Mouse (Mus musculus) midbrain, embryonic 15.5 days (tissue): ENCODE data around the gene Nepn. TPM values are rescaled to one million over a fixed set of nuclear protein-coding genes. Genes with fewer than 3 reads are reported as not detected.

ENCODE experiments used
- ATAC-seq: fragments of 200-750 bp; cut with Nextera tagmentation; replicated peaks from 2 replicates; pipeline ENCODE4 v1.8.0; 2017; ENCODE audit warnings: moderate TSS enrichment
- H3K27ac ChIP-seq: fragments of 300-500 bp; sonication (generic); 2 replicates; pipeline ENCODE4 v1.5.1; 2015; ENCODE audit warnings: mild to moderate bottlenecking, inconsistent platforms
- H3K27me3 ChIP-seq: fragments of 300-500 bp; sonication (generic); replicated peaks from 2 replicates; pipeline ENCODE4 v1.6.1; 2015; ENCODE audit warnings: inconsistent platforms
- H3K36me3 ChIP-seq: fragments of 300-500 bp; sonication (generic); replicated peaks from 2 replicates; pipeline ENCODE4 v1.6.1; 2015; ENCODE audit warnings: inconsistent platforms
- H3K4me1 ChIP-seq: fragments of 300-500 bp; sonication (generic); 2 replicates; pipeline ENCODE4 v1.6.1; 2015; ENCODE audit warnings: inconsistent platforms
- H3K4me2 ChIP-seq: fragments of 300-500 bp; sonication (generic); 2 replicates; pipeline ENCODE4 v1.6.1; 2015; ENCODE audit warnings: inconsistent platforms, mild to moderate bottlenecking, moderate library complexity
- H3K4me3 ChIP-seq: fragments of 300-500 bp; sonication (generic); 2 replicates; pipeline ENCODE4 v1.5.1; 2015; ENCODE audit warnings: mild to moderate bottlenecking, inconsistent platforms
- H3K9ac ChIP-seq: fragments of 300-500 bp; sonication (generic); 2 replicates; pipeline ENCODE4 v1.6.1; 2015; ENCODE audit warnings: mild to moderate bottlenecking, inconsistent platforms
- H3K9me3 ChIP-seq: fragments of 300-500 bp; sonication (generic); 2 replicates; pipeline ENCODE4 v1.6.1; 2016; ENCODE audit warnings: inconsistent platforms
- WGBS: fragments of 180-500 bp; shearing (Covaris S2); methylation state at CpG from one replicate; pipeline ENCODE4 v1.1.7; 2015; ENCODE audit warnings: mixed read lengths; 5-methylcytosine and 5-hydroxymethylcytosine counted together
- polyA plus RNA-seq: library from polyadenylated mRNA; unstranded; fragments of >200 nt; fragmentation: Nextera tagmentation; extraction: Ambion mirVana; gene quantifications from 2 replicates; pipeline ENCODE4 v1.2.1, GENCODE M21; 2015

Gene Nepn
- polyA plus RNA-seq, 1 experiment from 2014 or later = not detected

DNA sequence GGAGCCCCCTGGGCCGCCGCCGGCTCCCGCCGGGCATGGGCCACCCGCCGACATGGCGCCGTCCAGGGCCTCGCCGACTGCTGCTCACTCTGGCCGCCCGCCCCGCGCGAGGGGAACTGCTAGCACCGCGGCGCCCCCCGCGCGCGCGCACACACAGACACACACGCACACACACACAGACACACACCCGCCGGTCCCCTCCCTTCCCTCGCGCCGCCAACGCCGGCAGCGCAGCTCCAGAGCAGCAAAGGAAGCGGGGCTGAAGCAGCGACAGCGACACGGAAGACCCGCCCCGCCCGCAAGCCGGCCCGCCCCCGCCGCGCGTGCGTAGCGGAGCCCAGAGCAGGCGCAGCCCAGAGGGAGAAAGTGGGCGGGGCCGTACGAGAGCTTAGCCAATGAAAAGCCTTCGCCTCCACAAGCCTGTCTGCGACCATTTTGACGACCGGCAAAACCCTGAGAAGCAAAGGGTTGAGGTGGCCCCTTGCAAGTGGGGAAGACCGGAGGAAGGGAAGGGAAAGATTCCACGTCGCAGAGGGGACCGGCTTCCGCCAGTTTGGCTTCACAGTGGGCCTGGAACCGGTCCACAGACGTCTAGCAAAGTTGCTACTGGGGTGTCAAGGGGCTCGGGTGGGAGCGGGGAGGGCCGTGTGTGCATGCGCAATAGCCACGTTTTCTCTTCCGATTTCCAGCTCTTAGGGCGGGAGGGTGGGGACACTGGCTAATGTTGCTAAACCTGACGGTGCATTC, 6.8 kb upstream of the Nepn start, which contains the start of gene Gopc:
TSS of gene Gopc (minus strand) at position 280 of the 747 bp plus-strand sequence.
- ATAC-seq = peak; percentile 98
- Histone ChIP-seq H3K27me3 (no peaks in the 10 kb centered on the region), H3K4me1 (peaks cover 24% of the 10 kb centered on the region), H3K36me3 (no peaks in the 10 kb centered on the region), H3K27ac (peak within 1 kb of the TSS; percentile 97), H3K4me2 (peak within 1 kb of the TSS; percentile 63), H3K9me3 (no peaks in the 10 kb centered on the region), H3K9ac (peak within 1 kb of the TSS; percentile 96), H3K4me3 (peak within 1 kb of the TSS; percentile 96)
- WGBS = under 1% methylated on average over 67 of the region's 71 CpGs

DNA sequence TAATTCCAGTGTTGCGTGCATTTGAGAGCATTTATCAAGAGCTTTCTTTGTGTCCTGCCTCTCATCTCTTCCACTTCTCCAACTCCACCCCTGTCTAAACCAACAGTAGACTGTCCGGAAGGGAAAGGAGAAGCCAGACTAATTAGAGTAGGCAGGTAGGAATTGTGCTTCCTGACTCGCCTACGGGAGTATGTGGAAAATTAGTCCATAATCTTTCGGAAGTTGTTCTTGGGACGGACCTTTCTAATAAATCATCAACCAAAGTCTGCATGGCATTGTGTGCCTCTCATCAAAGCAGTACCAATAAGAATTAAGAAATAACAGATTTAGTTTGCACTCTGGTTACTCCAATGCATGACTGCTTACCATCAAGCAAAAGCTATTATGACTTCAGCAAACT, 5.8 kb upstream of the Nepn start:
- peak overlapping the region; percentile 63 for H3K4me2 ChIP-seq
- no peaks in the 10 kb centered on the region for H3K36me3 ChIP-seq
- H3K9ac ChIP-seq = no peak overlapping the region
- H3K4me3 ChIP-seq = peak overlapping the region; percentile 96
- ATAC-seq = no peak
- no peaks in the 10 kb centered on the region for H3K27me3 ChIP-seq
- no peaks in the 10 kb centered on the region for H3K9me3 ChIP-seq
- 83% methylated on average over 6 of the region's 6 CpGs for WGBS
- peaks cover 22% of the 10 kb centered on the region for H3K4me1 ChIP-seq
- peak overlapping the region; percentile 97; the same call in 1 of the 2 replicates for H3K27ac ChIP-seq

DNA sequence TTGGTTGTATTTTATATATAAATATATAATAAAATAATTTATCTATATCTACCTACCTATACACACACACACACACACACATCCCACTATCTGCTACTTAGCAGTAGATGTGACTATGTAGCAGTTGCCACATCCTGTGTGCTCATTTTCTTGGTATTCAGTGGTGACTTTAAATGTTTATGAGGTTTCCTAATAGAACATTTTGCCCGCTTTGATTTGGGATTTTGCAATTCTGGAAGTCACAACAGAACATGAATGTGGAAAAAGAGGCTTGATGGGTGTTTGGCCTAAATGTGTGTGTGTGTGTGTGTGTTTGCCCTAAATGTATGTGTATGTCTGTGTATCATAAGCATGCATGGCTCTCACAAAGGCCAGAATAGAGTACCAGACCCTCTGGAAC, 5.2 kb upstream of the Nepn start:
- WGBS = 96% methylated on average over 1 of the region's 1 CpGs
- Histone ChIP-seq H3K4me1 (peaks cover 17% of the 10 kb centered on the region), H3K27ac (no peak overlapping the region), H3K4me3 (no peak overlapping the region), H3K36me3 (no peaks in the 10 kb centered on the region), H3K9me3 (no peaks in the 10 kb centered on the region), H3K4me2 (no peak overlapping the region), H3K27me3 (no peaks in the 10 kb centered on the region), H3K9ac (no peak overlapping the region)
- no peak for ATAC-seq

DNA sequence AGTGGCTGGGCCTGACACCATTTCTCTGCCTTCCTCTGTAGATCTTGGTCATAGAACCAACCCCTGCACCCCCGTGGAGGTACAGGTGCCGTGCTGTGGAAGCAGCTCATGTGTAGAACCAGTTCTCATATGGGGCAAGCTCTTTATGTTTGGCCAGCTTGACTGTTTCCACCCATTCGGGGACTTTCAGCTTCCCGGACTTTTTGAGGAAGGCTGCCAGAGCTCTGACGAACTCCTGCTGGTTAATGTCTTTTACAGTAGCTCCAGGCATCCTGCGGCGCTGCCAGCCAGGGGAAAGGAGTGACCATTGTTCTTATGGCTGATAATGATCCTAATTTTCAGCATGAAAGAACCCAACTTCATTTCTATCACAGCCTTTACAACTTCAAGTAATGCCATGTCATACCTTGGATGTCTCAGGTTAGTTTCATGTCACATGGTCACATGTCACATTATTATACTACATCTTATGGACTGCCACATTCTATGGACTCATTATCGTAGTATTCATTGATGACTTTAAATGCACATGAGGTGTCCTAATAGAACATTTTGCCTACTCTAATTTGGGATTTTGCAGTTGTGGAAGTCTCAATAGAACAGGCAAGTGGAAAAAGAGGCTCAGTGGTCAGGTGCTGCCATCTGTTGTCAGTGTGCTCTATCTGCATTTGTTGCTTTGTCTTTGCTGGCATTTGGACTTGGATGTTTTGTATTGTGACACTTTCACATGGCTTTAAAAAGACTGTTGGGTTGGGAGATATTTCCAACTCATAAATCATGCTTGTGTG, 3.8 kb upstream of the Nepn start:
- Histone ChIP-seq H3K27ac (no peak overlapping the region), H3K9me3 (no peaks in the 10 kb centered on the region), H3K4me3 (no peak overlapping the region), H3K4me1 (peaks cover 6% of the 10 kb centered on the region; the same call in 1 of the 2 replicates), H3K27me3 (no peaks in the 10 kb centered on the region), H3K4me2 (no peak overlapping the region), H3K36me3 (no peaks in the 10 kb centered on the region), H3K9ac (no peak overlapping the region)
- ATAC-seq = no peak
- WGBS = 52% methylated on average over 8 of the region's 8 CpGs

DNA sequence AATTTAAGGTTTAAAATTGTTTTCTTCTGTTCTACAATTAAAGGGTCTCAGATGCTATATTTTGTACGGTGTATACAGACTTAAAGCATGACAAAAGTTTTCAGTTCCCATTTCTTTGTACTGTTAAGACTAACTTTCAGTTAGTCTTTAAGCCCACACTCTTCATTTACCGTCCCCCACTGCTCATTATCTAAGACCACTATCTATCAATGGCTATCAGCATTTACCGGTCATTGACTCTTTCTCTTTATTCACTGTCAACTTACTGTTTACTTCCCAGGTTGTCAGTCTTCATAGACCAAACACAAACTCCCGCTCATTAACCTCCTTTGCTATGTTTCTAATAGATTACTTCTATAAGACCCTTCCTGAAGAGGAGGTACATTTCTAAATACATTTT, 1.6 kb upstream of the Nepn start:
- Histone ChIP-seq H3K4me3 (no peak overlapping the region), H3K27me3 (no peaks in the 10 kb centered on the region), H3K9ac (no peak overlapping the region), H3K36me3 (no peaks in the 10 kb centered on the region), H3K4me1 (peaks cover 6% of the 10 kb centered on the region; the same call in 1 of the 2 replicates), H3K4me2 (no peak overlapping the region), H3K9me3 (no peaks in the 10 kb centered on the region), H3K27ac (no peak overlapping the region)
- no peak for ATAC-seq
- 89% methylated on average over 4 of the region's 4 CpGs for WGBS

DNA sequence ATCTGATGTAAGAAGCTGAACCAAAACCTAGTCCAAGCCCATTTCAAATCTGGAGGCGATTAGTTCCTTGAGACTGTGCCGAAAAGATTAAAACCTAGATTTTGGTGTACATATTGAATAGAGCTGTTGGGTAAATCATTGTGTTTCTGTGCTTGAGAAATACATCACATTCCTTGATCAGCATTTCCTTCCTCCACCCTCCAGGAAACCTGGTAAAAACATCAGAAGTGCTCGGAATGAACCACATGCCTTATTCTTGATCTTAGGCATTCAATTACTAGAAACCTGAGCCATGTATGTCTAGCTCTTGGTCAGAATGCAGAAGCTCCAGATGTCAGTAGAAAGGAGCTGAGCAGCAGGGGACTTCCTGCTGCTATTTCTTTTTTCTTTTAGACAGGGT, 666 bp downstream of the Nepn start:
- Histone ChIP-seq H3K27ac (no peak overlapping the region), H3K27me3 (no peaks in the 10 kb centered on the region), H3K9me3 (no peaks in the 10 kb centered on the region), H3K36me3 (no peaks in the 10 kb centered on the region), H3K9ac (no peak overlapping the region), H3K4me1 (no peaks in the 10 kb centered on the region), H3K4me2 (no peak overlapping the region), H3K4me3 (no peak overlapping the region)
- WGBS = 82% methylated on average over 3 of the region's 3 CpGs
- no peak for ATAC-seq

DNA sequence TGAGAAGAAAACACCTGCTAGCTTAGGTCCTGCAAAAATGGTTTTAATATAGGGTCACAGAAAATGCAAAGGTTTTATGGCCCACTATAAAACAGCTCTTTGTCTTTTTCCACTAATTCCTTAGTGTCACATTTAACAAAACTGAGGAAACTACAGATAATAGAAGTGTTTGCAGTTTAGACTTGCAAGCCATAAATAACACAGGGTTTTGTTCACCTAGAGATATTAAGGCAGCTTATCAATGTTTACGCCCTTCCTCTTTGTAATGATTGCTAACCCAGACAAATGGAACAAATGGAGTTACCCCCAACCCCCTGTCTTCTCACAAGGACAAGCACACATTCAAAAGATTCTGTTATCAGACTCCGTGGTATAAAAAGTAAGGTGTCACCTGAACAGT, 2.4 kb downstream of the Nepn start:
- H3K9me3 ChIP-seq = no peaks in the 10 kb centered on the region
- H3K4me2 ChIP-seq = no peak overlapping the region
- H3K9ac ChIP-seq = no peak overlapping the region
- no peak overlapping the region for H3K27ac ChIP-seq
- no peak overlapping the region for H3K4me3 ChIP-seq
- no peaks in the 10 kb centered on the region for H3K4me1 ChIP-seq
- ATAC-seq = no peak
- H3K36me3 ChIP-seq = no peaks in the 10 kb centered on the region
- H3K27me3 ChIP-seq = no peaks in the 10 kb centered on the region
- WGBS = 82% methylated on average over 2 of the region's 2 CpGs

DNA sequence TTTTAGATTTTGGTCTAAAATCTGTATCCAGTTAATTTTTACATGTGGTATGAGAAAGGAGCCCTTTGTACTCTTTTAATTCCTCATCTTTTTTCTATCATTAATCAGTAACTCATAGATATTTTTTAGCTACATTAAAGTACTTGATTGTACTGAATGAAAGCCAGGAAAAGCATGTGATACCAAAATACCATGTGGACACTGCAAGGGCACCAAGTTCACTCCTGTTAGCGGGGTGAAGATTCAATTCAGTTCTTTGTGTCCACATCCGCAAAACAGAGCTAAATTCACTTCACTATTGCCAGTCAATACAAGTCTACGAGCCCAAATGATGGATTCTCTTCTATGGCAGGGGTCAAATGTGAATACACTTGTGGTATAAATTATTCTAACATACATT, 7.9 kb downstream of the Nepn start:
- H3K4me2 ChIP-seq = no peak overlapping the region
- H3K27ac ChIP-seq = no peak overlapping the region
- WGBS = 92% methylated on average over 3 of the region's 3 CpGs
- ATAC-seq = no peak
- no peak overlapping the region for H3K4me3 ChIP-seq
- no peaks in the 10 kb centered on the region for H3K9me3 ChIP-seq
- H3K4me1 ChIP-seq = no peaks in the 10 kb centered on the region
- H3K36me3 ChIP-seq = no peaks in the 10 kb centered on the region
- H3K27me3 ChIP-seq = no peaks in the 10 kb centered on the region
- no peak overlapping the region for H3K9ac ChIP-seq

DNA sequence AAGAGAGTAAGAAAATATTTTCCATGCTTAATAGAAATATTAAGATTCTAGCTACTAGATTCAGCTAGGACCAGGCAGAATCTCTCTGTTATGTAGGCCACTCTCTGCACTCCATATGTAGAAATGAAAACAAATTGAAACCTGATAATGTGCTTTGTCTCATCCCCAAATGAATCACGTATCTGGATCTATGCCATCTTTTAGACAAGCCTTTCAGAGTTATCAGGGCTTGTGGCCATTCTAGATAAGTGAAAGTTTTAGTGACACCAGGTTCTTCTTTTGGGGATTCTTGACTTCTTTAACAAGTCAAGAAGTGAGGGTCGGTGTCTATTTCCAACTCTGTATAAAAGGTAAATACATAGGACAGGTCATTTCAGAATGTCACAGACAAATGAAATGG, 9.9 kb downstream of the Nepn start:
- H3K9ac ChIP-seq = no peak overlapping the region
- H3K4me3 ChIP-seq = no peak overlapping the region
- no peak for ATAC-seq
- no peak overlapping the region for H3K27ac ChIP-seq
- 82% methylated on average over 2 of the region's 2 CpGs for WGBS
- no peaks in the 10 kb centered on the region for H3K9me3 ChIP-seq
- H3K4me1 ChIP-seq = no peaks in the 10 kb centered on the region
- no peaks in the 10 kb centered on the region for H3K36me3 ChIP-seq
- H3K27me3 ChIP-seq = no peaks in the 10 kb centered on the region
- H3K4me2 ChIP-seq = no peak overlapping the region

DNA sequence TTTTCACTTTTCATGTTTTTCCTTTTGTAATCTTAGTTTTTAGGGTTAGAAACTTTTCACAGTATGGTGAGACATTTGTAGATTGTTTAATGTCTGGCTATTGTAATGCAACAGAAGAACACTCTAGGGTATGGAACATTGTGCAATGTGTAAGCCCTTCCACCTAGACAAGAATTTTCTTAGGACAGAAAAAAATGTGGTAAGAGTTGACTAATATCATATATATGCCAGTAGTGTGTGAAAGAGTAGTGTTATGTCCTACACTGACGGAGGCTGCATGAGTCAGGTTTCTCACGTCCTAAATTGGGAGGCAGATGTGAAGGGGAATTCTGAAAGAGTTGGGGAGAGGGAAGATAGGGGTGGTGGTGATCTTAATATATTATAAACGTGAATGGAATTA, 10.9 kb downstream of the Nepn start:
- H3K9me3 ChIP-seq = no peaks in the 10 kb centered on the region
- H3K27me3 ChIP-seq = no peaks in the 10 kb centered on the region
- no peak overlapping the region for H3K4me3 ChIP-seq
- H3K27ac ChIP-seq = no peak overlapping the region
- no peak overlapping the region for H3K4me2 ChIP-seq
- ATAC-seq = no peak
- H3K4me1 ChIP-seq = no peaks in the 10 kb centered on the region
- 62% methylated on average over 3 of the region's 3 CpGs for WGBS
- H3K9ac ChIP-seq = no peak overlapping the region
- no peaks in the 10 kb centered on the region for H3K36me3 ChIP-seq

DNA sequence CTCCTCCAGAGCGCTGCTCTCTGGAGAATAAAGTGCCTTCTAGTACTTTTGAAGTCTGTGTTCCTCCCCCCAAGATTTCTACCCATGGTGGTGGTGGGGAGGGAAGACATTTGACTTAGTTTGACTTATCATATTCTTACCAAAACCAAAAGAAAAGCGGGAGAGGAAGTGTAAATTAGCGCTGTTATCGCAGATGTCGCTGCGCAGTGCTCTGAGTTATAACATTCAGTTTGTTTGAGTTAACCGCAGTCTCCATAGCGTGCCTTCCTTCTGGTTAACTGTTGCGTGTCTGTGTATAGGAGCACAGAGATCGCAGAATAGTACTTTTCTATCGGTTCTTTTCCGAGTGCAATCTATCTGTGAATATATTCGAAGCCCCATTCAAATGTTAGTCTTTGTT, 16.4 kb downstream of the Nepn start:
- no peaks in the 10 kb centered on the region for H3K36me3 ChIP-seq
- H3K9me3 ChIP-seq = no peaks in the 10 kb centered on the region
- WGBS = 93% methylated on average over 13 of the region's 13 CpGs
- no peaks in the 10 kb centered on the region for H3K4me1 ChIP-seq
- no peak overlapping the region for H3K27ac ChIP-seq
- H3K9ac ChIP-seq = no peak overlapping the region
- H3K4me3 ChIP-seq = no peak overlapping the region
- ATAC-seq = no peak
- H3K4me2 ChIP-seq = no peak overlapping the region
- no peaks in the 10 kb centered on the region for H3K27me3 ChIP-seq

DNA sequence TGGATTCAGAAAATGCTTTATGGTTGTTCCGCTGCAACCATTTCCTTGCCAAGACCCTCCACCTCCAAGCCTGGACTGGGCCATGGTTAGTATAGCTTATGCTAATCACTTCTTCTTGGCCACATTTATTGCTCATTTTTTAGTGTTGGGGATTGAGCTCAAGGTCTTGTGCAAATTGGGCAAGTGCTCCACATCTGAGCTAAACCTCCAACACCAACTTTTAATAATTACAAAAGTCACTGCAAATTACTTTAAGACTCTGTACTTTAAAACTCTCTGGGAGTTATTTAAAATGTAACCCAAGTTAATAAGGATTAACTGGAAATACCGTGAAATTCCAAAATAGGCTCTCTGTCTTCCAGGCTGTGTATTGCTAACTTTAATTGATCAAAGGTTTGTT, 18.8 kb downstream of the Nepn start:
- no peak for ATAC-seq
- Histone ChIP-seq H3K4me2 (no peak overlapping the region), H3K4me1 (no peaks in the 10 kb centered on the region), H3K27ac (no peak overlapping the region), H3K4me3 (no peak overlapping the region), H3K36me3 (no peaks in the 10 kb centered on the region), H3K9me3 (no peaks in the 10 kb centered on the region), H3K9ac (no peak overlapping the region), H3K27me3 (no peaks in the 10 kb centered on the region)
- 87% methylated on average over 2 of the region's 2 CpGs for WGBS

DNA sequence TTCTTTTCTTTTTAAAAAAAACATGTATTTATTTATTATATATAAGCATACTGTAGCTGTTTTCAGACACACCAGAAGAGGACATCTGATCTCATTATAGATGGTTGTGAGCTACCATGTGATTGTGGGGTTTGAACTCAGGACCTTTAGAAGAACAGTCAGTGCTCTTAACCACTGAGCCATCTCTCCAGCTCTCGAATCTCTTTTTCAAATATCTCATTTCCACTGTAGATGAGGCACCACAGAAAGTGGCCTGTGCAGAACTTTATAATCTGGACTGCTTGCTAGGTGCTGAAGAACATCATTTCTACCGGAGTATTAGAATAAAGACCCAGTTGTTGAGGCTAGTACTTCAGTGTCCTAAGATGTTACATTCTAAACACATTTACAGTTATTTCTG, 26.2 kb downstream of the Nepn start:
- no peak for ATAC-seq
- 89% methylated on average over 2 of the region's 2 CpGs for WGBS

More for the DNA sequence above, 26.2 kb downstream of the Nepn start:
- Histone ChIP-seq H3K27ac (no peak overlapping the region), H3K36me3 (no peaks in the 10 kb centered on the region), H3K9ac (no peak overlapping the region), H3K4me3 (no peak overlapping the region), H3K4me2 (no peak overlapping the region), H3K27me3 (no peaks in the 10 kb centered on the region), H3K9me3 (no peaks in the 10 kb centered on the region), H3K4me1 (peaks cover 22% of the 10 kb centered on the region)
